In genomic region chr5:77071626-77072025, GRCm38 (mm10) we compare ENCODE assay signal across 18 mouse cellular contexts. TPM values are rescaled to one million over a fixed set of nuclear protein-coding genes. Genes with fewer than 3 reads are reported as not detected.
DNase-seq lines count a peak whose midpoint lies in the region; ATAC-seq and TF ChIP-seq lines count a peak whose summit lies in the region.
"Had no signal": no experiment of that assay in that cellular context is flagged by ENCODE, and none has a peak within 500 bp of the region (broad histone marks: within the 10 kb centered on the region; RNA-seq: fewer than 3 reads in every experiment).

No protein-coding gene starts in this region.

- H3K27ac ChIP-seq in kidney, adult 2 months (ENCODE audit: insufficient read depth, low read depth, low read length) = no peak overlapping the region
- no peak overlapping the region for H3K27ac ChIP-seq in kidney, embryonic 14.5 days (ENCODE audit: low read depth, low read length)
- H3K27ac ChIP-seq in midbrain, embryonic 14.5 days (replicated peaks; ENCODE audit: low read depth, low read length) = no peak overlapping the region
- H3K27ac ChIP-seq in midbrain, embryonic 10.5 days (replicated peaks) = no peak overlapping the region
- H3K27ac ChIP-seq: embryonic facial prominence, embryonic 10.5 days; hindbrain, embryonic 14.5 days; limb, embryonic 12.5 days; lung, embryonic 15.5 days; midbrain, embryonic 12.5 days had no signal

- 72% methylated on average over 3 of the region's 3 CpGs for WGBS in kidney, adult 2 months
- WGBS in kidney, embryonic 14.5 days = 82% methylated on average over 3 of the region's 3 CpGs
- WGBS in midbrain, embryonic 14.5 days = 86% methylated on average over 3 of the region's 3 CpGs
- 88% methylated on average over 3 of the region's 3 CpGs for WGBS in midbrain, embryonic 10.5 days

- DNase-seq in CD4-positive, CD25-positive, alpha-beta regulatory T cell, adult 2 months (ENCODE audit: low read depth, low spot score) = peak; percentile 15
- peak; percentile 27 for DNase-seq in kidney, adult 2 months
- peak; percentile 30 for DNase-seq in midbrain, embryonic 14.5 days
- no peak for DNase-seq in midbrain, embryonic 10.5 days (ENCODE audit: low spot score)
- no peak for DNase-seq in frontal cortex, postnatal 25 days (ENCODE audit: low spot score in 2 of 2)
- DNase-seq: cerebellum, adult 18-20 months; right cerebral cortex, postnatal 4 days; thymus, postnatal 25 days had no signal

- H3K27me3 ChIP-seq in kidney, adult 2 months (replicated peaks; ENCODE audit: control insufficient read depth, insufficient read depth, low read length) = no peaks in the 10 kb centered on the region
- no peaks in the 10 kb centered on the region for H3K27me3 ChIP-seq in kidney, embryonic 14.5 days (ENCODE audit: control insufficient read depth, insufficient read depth, low read length)
- H3K27me3 ChIP-seq in midbrain, embryonic 14.5 days (ENCODE audit: control insufficient read depth, insufficient read depth, low read length) = no peaks in the 10 kb centered on the region
- H3K27me3 ChIP-seq in midbrain, embryonic 10.5 days (ENCODE audit: low read depth, poor library complexity, severe bottlenecking) = no peaks in the 10 kb centered on the region
- H3K27me3 ChIP-seq: limb, embryonic 12.5 days; lung, embryonic 15.5 days; midbrain, embryonic 12.5 days had no signal

- no peak overlapping the region for H3K9ac ChIP-seq in kidney, embryonic 14.5 days (ENCODE audit: low read depth, low read length)
- H3K9ac ChIP-seq in midbrain, embryonic 14.5 days (replicated peaks; ENCODE audit: low read length) = no peak overlapping the region
- H3K9ac ChIP-seq: hindbrain, embryonic 14.5 days; limb, embryonic 12.5 days; lung, embryonic 15.5 days; midbrain, embryonic 12.5 days had no signal

- no peaks in the 10 kb centered on the region for H3K36me3 ChIP-seq in kidney, adult 2 months (ENCODE audit: control insufficient read depth, insufficient read depth, low read length)
- no peaks in the 10 kb centered on the region for H3K36me3 ChIP-seq in kidney, embryonic 14.5 days (ENCODE audit: control insufficient read depth, insufficient read depth, low read length)
- no peaks in the 10 kb centered on the region for H3K36me3 ChIP-seq in midbrain, embryonic 14.5 days (ENCODE audit: control insufficient read depth, insufficient read depth, low read length)
- no peaks in the 10 kb centered on the region for H3K36me3 ChIP-seq in midbrain, embryonic 10.5 days
- H3K36me3 ChIP-seq: embryonic facial prominence, embryonic 10.5 days; limb, embryonic 12.5 days; lung, embryonic 15.5 days; midbrain, embryonic 12.5 days had no signal

- TF ChIP-seq POLR2A in kidney, adult 2 months (IDR thresholded peaks at IDR 0.05; ENCODE audit: low read depth, low read length) = no peak

- TF ChIP-seq CTCF in kidney, adult 2 months (conservative IDR thresholded peaks at IDR 0.05; ENCODE audit: insufficient read depth, insufficient read length, low read depth, low read length) = peak; percentile 16; the same call in 1 of the 2 replicates

- H3K9me3 ChIP-seq in kidney, embryonic 14.5 days (ENCODE audit: control insufficient read depth, low read length) = no peaks in the 10 kb centered on the region
- H3K9me3 ChIP-seq in midbrain, embryonic 14.5 days (ENCODE audit: control insufficient read depth, low read length) = no peaks in the 10 kb centered on the region
- H3K9me3 ChIP-seq in midbrain, embryonic 10.5 days (replicated peaks) = peaks cover under 1% of the 10 kb centered on the region; the same call in 1 of the 2 replicates
- H3K9me3 ChIP-seq: embryonic facial prominence, embryonic 10.5 days; limb, embryonic 12.5 days; lung, embryonic 15.5 days; midbrain, embryonic 12.5 days had no signal

- H3K4me3 ChIP-seq in kidney, adult 2 months (ENCODE audit: insufficient read depth, low read depth, low read length) = no peak overlapping the region
- H3K4me3 ChIP-seq in kidney, embryonic 14.5 days (ENCODE audit: low read length) = no peak overlapping the region
- H3K4me3 ChIP-seq in midbrain, embryonic 14.5 days (replicated peaks; ENCODE audit: low read depth, low read length) = no peak overlapping the region
- H3K4me3 ChIP-seq in midbrain, embryonic 10.5 days = no peak overlapping the region
- H3K4me3 ChIP-seq: embryonic facial prominence, embryonic 10.5 days; limb, embryonic 12.5 days; lung, embryonic 15.5 days; midbrain, embryonic 12.5 days had no signal

- H3K4me1 ChIP-seq in kidney, adult 2 months (ENCODE audit: control insufficient read depth, insufficient read depth, low read length) = no peaks in the 10 kb centered on the region
- no peaks in the 10 kb centered on the region for H3K4me1 ChIP-seq in kidney, embryonic 14.5 days (ENCODE audit: control insufficient read depth, insufficient read depth, low read length)
- H3K4me1 ChIP-seq in midbrain, embryonic 14.5 days (ENCODE audit: control insufficient read depth, insufficient read depth, low read length) = no peaks in the 10 kb centered on the region
- no peaks in the 10 kb centered on the region for H3K4me1 ChIP-seq in midbrain, embryonic 10.5 days
- H3K4me1 ChIP-seq: embryonic facial prominence, embryonic 10.5 days; limb, embryonic 12.5 days; midbrain, embryonic 12.5 days had no signal

- no peak overlapping the region for H3K4me2 ChIP-seq in kidney, embryonic 14.5 days (replicated peaks; ENCODE audit: low read depth, low read length)
- no peak overlapping the region for H3K4me2 ChIP-seq in midbrain, embryonic 14.5 days (ENCODE audit: low read length)
- H3K4me2 ChIP-seq: hindbrain, embryonic 14.5 days; limb, embryonic 12.5 days; lung, embryonic 15.5 days; midbrain, embryonic 12.5 days had no signal

- ATAC-seq in CD4-positive, CD25-positive, alpha-beta regulatory T cell, adult 4 months = no peak
- no peak for ATAC-seq in kidney, embryonic 14.5 days (ENCODE audit: low FRiP score, low TSS enrichment)
- no peak for ATAC-seq in midbrain, embryonic 14.5 days (ENCODE audit: low FRiP score, low TSS enrichment)
- peak; percentile 60; the same call in 1 of the 2 replicates for ATAC-seq in megakaryocyte progenitor cell, adult 5-6 weeks (replicated peaks; ENCODE audit: poor library complexity)

RNA-seq across cellular contexts. Expression of gene Hopx, which starts 43.3 kb away (rescaled TPM):
- polyA plus RNA-seq in CD4-positive, CD25-positive, alpha-beta regulatory T cell, adult 4 months (2017; shearing (Covaris generic)) = 10 to 100 TPM; 16.4 to 20.4 TPM
- polyA plus RNA-seq in kidney, adult 2 months (2012; rRNA removed) = 14.2 and 18.4 TPM in 2 replicates
- 2.0 and 3.2 TPM in 2 replicates for polyA plus RNA-seq in kidney, embryonic 14.5 days (2014; fragmentation: Nextera tagmentation; extraction: Ambion mirVana)
- polyA plus RNA-seq in midbrain, embryonic 14.5 days (2014; fragmentation: Nextera tagmentation; extraction: Ambion mirVana) = 0.82 and 0.93 TPM in 2 replicates
- polyA plus RNA-seq in midbrain, embryonic 10.5 days (2016; fragmentation: Nextera tagmentation; extraction: Ambion mirVana) = 0.14 TPM in 1 of 2 replicates, not detected in the other
- 5.5 TPM in 2 replicates for total RNA-seq in megakaryocyte progenitor cell, adult 5-6 weeks (2015)
- total RNA-seq in megakaryocyte progenitor cell, adult 5-6 weeks (2017) = 1.5 and 3.2 TPM in 2 replicates
- polyA plus RNA-seq: limb, embryonic 12.5 days; midbrain, embryonic 12.5 days had no signal

RNA-seq across cellular contexts. Expression of gene Thegl, which starts 55.8 kb away (rescaled TPM):
- polyA plus RNA-seq in CD4-positive, CD25-positive, alpha-beta regulatory T cell, adult 4 months (2017; shearing (Covaris generic)) = not detected
- polyA plus RNA-seq in kidney, adult 2 months (2012; rRNA removed) = not detected in 2 replicates
- not detected in 2 replicates for polyA plus RNA-seq in kidney, embryonic 14.5 days (2014; fragmentation: Nextera tagmentation; extraction: Ambion mirVana)
- polyA plus RNA-seq in midbrain, embryonic 14.5 days (2014; fragmentation: Nextera tagmentation; extraction: Ambion mirVana) = 0.41 and 0.80 TPM in 2 replicates
- polyA plus RNA-seq in midbrain, embryonic 10.5 days (2016; fragmentation: Nextera tagmentation; extraction: Ambion mirVana) = 0.12 TPM in 1 of 2 replicates, not detected in the other
- total RNA-seq in megakaryocyte progenitor cell, adult 5-6 weeks (2015) = not detected in 2 replicates
- not detected in 2 replicates for total RNA-seq in megakaryocyte progenitor cell, adult 5-6 weeks (2017)
- total RNA-seq: granulocyte monocyte progenitor cell, adult 5-6 weeks had no signal
- polyA plus RNA-seq: embryonic facial prominence, embryonic 10.5 days; heart, embryonic 16.5 days; limb, embryonic 12.5 days; midbrain, embryonic 12.5 days had no signal

Comparison
In these comparisons a context has a peak if more than half of its experiments do, and no peak if none do; other contexts are left out.
1. DNase-seq: peak in CD4-positive, CD25-positive, alpha-beta regulatory T cell, adult 2 months (single experiment), kidney, adult 2 months (single experiment) and midbrain, embryonic 14.5 days (single experiment); none in midbrain, embryonic 10.5 days (single experiment) and frontal cortex, postnatal 25 days (0 of 2).